Mouse (Mus musculus) gonadal fat pad, adult 2 months (tissue): ENCODE results near the gene Sgms2. TPM values are rescaled to one million over a fixed set of nuclear protein-coding genes. Genes with fewer than 3 reads are reported as not detected.

ENCODE experiments used
- DNase-seq: peaks from one replicate; pipeline ENCODE4 v3.0.0-alpha.2; 2012; ENCODE audit warnings: low read depth
- polyA plus RNA-seq: library from polyadenylated mRNA; depleted of rRNA; stranded (reverse); fragments of >200 nt; gene quantifications from 2 replicates; pipeline ENCODE4 v1.2.3, GENCODE M21; 2012

The Sgms2 gene
- polyA plus RNA-seq, 1 experiment: 15.0 TPM

- DNase-seq: no peak
These were observed 2.8 kb downstream of the Sgms2 start for GRCm38 (mm10) chr3:131488403-131488802.

DNA sequence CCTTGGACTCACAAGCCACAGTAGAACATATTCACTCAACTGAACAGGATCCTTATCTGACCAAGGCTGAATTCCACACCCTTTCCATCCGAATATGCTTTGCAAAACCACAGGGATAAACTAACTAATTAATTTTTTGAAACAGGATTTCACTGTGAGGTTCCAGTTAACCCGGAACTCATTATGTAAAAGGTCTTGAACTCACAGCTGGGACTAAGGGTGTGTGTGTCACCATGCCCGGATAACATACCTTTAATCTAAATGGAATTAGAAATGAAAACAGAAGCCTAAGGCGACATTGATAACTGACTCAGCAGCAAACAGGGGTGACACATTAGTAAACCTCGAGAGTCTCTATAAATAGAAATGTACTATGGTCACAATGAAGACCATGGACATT, 5.8 kb downstream of the Sgms2 start:
- DNase-seq: no peak

GRCm38 (mm10) chr3:131483650-131484049, 7.6 kb downstream of the Sgms2 start:
- no peak for DNase-seq

DNA sequence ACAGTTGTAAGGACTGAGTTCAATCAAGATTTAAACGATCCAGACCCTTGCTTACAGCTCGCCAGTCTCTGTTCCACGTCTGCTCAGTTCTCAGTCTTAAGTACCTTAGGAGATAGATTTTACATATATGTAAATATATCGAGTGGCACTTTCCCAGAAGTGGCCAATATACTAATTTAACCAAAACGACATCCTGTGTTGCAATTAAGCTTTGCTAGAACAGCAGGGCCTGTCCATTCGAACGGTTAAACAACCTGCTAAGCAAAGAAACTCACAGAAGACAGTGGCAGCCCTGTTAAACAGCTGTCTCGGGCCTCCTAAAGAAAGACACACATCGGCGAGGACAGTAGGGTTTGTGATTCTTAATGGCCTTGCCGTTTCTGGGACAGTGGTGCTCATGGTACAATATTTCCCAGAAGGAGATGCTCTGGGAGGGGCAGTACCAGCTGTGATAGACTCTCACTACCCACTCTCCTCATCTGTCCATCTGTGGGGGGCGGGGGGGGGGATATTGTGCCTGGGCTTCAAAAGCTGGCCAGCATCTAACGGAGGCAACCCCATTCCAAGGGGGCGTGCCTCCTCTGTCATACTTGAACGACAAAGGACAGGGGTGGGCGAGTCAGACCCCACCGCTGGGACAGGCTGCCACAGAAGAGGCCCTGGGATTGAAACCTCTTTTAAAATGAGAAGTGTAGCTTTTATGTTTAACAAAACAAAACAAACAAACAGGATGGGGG, 9.1 kb downstream of the Sgms2 start:
- no peak for DNase-seq

- no peak for DNase-seq
These were observed 10.6 kb downstream of the Sgms2 start for GRCm38 (mm10) chr3:131480659-131481058.

- no peak for DNase-seq
These were observed 11.8 kb downstream of the Sgms2 start for GRCm38 (mm10) chr3:131479415-131479814.

DNA sequence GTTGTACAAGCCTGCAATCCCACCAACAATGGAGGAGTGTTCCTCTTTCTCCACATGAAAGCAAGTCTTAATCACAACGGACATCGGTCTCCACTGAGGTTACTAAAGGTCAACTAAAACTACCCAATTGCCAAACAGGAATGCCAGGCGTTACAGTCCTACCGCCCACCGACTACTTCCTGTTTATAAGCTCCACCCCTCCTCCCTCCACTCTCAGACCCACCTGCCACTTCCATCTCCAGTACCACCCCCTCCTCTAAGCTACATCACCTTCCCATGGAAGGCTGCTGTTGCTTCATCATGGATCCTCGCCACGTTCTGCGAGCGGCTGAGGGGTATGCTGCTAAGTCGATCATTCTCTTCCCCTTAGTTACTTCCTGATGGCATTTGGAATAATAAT, 15.2 kb downstream of the Sgms2 start:
- DNase-seq: no peak

- DNase-seq: no peak
These were observed 16.7 kb downstream of the Sgms2 start for GRCm38 (mm10) chr3:131474526-131474925.

DNA sequence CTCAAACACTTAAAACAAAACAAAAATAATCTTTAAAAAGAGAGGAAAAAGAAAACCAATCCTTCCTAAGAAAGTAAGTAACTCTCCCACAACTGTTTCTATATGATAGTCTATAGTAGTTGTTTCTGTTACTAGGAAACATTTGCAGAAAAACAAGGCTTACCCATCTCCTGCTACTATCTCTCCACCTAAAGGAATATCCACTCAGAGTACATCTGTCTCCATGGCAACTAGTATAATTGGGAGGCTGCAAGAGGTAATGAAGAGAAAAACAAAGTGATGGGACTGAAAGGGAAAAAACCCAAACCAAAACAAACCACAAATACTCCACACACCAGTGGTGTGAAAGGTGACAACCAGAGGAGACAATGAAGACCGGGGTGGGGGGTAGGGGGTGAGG, 17.7 kb downstream of the Sgms2 start:
- DNase-seq: no peak

DNA sequence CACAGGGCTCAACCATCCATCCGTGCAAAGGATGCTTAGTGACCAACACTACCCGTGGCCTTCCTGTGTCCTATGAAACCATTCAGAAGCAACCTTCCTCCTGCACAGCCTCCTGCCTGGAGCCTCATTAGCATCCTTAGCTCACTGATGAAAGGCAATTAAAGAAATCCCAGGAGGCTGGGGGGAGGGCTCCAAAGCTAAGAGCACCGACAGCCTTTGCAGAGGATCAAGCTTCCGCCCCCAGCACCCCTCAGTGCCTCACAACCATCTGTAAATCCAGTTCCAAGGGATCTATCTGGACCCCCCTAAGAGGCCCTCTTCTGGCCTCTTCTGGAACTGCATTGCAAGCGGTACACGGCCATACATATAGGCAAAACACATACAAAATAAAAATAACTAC, 19.4 kb downstream of the Sgms2 start:
- DNase-seq: no peak

- no peak for DNase-seq
These were observed 19.8 kb downstream of the Sgms2 start for GRCm38 (mm10) chr3:131471435-131471834.

- DNase-seq: no peak
These were observed 20.4 kb downstream of the Sgms2 start for GRCm38 (mm10) chr3:131470837-131471236.

DNA sequence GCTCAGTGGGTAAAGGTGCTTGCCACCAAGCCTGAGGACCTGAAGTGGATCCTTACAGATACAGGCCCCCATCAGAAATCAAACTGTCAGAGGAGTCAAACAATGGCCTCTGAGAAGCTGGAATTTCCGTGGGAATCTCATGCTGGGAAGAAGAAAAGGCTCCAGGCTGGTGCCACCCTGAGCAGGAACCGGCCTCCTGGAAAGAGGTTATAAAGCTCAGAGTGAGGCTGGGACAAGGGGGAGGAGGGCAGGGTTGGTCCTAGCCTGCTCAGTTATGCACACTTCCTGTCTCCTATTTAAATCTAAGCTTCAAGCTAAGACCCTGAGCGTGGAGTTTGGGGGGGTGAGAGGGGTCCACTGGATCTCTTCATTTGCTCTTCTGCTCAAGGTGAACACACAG, 21.6 kb downstream of the Sgms2 start:
- DNase-seq: no peak

DNA sequence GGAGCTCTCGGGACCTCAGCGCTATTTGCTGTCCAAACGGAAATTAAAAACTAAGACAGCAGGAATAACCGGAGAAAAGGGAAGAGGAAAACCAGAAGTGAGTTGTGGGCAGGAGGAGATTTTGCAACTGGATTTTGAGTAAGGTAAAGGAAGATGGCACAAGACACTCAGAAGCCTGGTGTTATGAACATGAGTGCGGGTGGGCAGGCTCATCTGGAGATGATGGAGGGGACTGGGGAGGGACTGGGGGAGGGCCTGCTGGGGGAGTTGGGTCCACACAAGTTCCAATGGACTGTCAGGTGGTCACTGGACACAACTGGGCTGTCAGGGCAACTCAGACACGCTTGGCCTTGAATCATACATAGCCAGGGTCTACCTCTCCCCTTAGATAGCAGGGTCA, 24.8 kb downstream of the Sgms2 start:
- no peak for DNase-seq

GRCm38 (mm10) chr3:131465536-131466260, 25.5 kb downstream of the Sgms2 start:
- no peak for DNase-seq

DNA sequence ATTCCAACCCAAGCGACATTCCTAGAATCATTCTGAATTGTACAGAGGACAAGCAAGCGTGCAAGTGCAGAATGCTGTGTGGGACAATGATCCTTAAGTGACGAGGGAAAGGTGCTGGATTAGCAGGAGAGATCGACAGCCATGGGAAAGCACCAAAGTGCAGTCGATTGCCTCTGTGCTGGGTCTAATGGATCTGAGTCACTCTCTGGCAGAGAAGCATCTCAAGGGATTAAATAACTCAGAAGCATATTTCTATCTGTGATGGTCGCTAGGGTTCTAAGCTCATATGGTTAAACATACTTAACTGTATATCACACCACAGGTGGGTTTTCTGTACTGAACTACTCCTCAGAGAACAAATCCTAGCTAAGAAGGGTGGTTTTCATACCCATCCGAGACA, 118.2 kb downstream of the Sgms2 start:
- DNase-seq: no peak

GRCm38 (mm10) chr3:131368678-131369077, 122.5 kb downstream of the Sgms2 start:
- no peak for DNase-seq

DNA sequence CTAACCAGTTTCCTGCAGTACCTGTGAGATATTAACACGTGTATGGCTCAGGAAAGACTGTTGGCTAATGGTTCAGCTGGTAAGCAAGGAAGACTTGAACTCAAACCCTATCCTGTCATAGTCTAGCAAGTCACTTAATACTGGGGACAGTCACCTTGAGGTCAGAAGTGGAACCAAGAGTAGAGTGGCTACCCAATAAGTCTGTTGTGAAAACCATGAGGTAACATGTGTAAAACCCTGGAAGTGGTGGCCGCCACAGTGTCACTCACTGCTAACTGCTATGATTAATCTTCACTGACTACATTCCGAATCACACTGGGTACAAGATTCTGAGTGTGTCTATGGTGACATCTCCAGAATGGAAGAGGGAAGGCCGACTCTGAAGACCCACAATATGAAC, 123.8 kb downstream of the Sgms2 start:
- no peak for DNase-seq

- no peak for DNase-seq
These were observed 126.4 kb downstream of the Sgms2 start for GRCm38 (mm10) chr3:131364632-131365446.

DNA sequence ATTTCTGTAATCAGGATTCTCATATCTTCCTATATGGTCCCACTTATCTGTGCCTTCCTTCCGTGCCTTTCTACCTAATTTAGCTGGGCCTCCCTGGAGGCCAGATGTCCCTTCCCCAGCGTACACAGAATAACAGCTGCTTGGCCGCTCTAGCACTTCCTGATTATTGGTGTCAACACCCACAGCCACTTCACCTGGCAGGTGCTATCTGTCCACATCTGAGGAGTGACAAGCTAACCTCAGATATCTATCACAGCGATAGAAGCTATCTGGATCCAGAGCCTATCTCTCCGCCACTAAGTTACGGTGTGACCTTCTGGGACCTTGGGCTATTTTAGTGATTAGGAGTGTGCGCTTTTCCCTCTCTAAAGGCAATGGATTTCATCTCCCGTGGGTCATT, 127.0 kb downstream of the Sgms2 start:
- no peak for DNase-seq

GRCm38 (mm10) chr3:131363602-131364001, 127.6 kb downstream of the Sgms2 start:
- no peak for DNase-seq

GRCm38 (mm10) chr3:131361960-131362359, 129.3 kb downstream of the Sgms2 start:
- DNase-seq: no peak

GRCm38 (mm10) chr3:131359011-131359410, 132.2 kb downstream of the Sgms2 start:
- DNase-seq: no peak
